Mouse (Mus musculus): Measurements from ENCODE around the gene Nploc4. TPM values are rescaled to one million over a fixed set of nuclear protein-coding genes. Genes with fewer than 3 reads are reported as not detected.
"Not testable (repeated sequence)": the region's sequence is repeated elsewhere in the genome, so short reads cannot be mapped to it uniquely, and the experiment has no call there.

The Nploc4 gene
- polyA plus RNA-seq, 1 experiment from 2014 or later = 38.1 TPM

GRCm38 (mm10) chr11:120426727-120427126 is 10.8 kb downstream of the Nploc4 start:
- no peaks in the 10 kb centered on the region for H3K27me3 ChIP-seq
- peaks cover 77% of the 10 kb centered on the region for H3K36me3 ChIP-seq
- 91% methylated on average over 3 of the region's 3 CpGs for WGBS
- no peak overlapping the region for H3K4me3 ChIP-seq (replicated peaks)
- H3K4me2 ChIP-seq (replicated peaks) = no peak overlapping the region
- ATAC-seq = no peak
- H3K9ac ChIP-seq (replicated peaks) = no peak overlapping the region
- H3K4me1 ChIP-seq (replicated peaks) = no peaks in the 10 kb centered on the region
- no peaks in the 10 kb centered on the region for H3K9me3 ChIP-seq
- no peak overlapping the region for H3K27ac ChIP-seq

- 76% methylated on average over 9 of the region's 9 CpGs for WGBS
- Histone ChIP-seq H3K27me3 (no peaks in the 10 kb centered on the region), H3K4me1 (replicated peaks) (no peaks in the 10 kb centered on the region), H3K4me3 (replicated peaks) (no peak overlapping the region), H3K36me3 (peaks cover 82% of the 10 kb centered on the region), H3K9me3 (no peaks in the 10 kb centered on the region), H3K9ac (replicated peaks) (no peak overlapping the region), H3K27ac (no peak overlapping the region), H3K4me2 (replicated peaks) (no peak overlapping the region)
- no peak for ATAC-seq
Observed at GRCm38 (mm10) chr11:120423569-120424295, 13.8 kb downstream of the Nploc4 start.

GRCm38 (mm10) chr11:120422651-120423568 is 14.6 kb downstream of the Nploc4 start:
- no peak overlapping the region for H3K9ac ChIP-seq (replicated peaks)
- H3K9me3 ChIP-seq = no peaks in the 10 kb centered on the region
- no peak overlapping the region for H3K4me2 ChIP-seq (replicated peaks)
- H3K27ac ChIP-seq = no peak overlapping the region
- H3K4me3 ChIP-seq (replicated peaks) = no peak overlapping the region
- H3K4me1 ChIP-seq (replicated peaks) = no peaks in the 10 kb centered on the region
- WGBS = 94% methylated on average over 13 of the region's 13 CpGs
- H3K36me3 ChIP-seq = peaks cover 84% of the 10 kb centered on the region
- H3K27me3 ChIP-seq = no peaks in the 10 kb centered on the region
- ATAC-seq = no peak

- Histone ChIP-seq H3K9ac (replicated peaks) (no peak overlapping the region), H3K27me3 (no peaks in the 10 kb centered on the region), H3K4me1 (replicated peaks) (no peaks in the 10 kb centered on the region), H3K36me3 (peaks cover 88% of the 10 kb centered on the region), H3K4me3 (replicated peaks) (no peak overlapping the region), H3K27ac (no peak overlapping the region), H3K9me3 (no peaks in the 10 kb centered on the region), H3K4me2 (replicated peaks) (no peak overlapping the region)
- 90% methylated on average over 1 of the region's 1 CpGs for WGBS
- ATAC-seq = no peak
Observed at GRCm38 (mm10) chr11:120418592-120418991, 18.9 kb downstream of the Nploc4 start.

GRCm38 (mm10) chr11:120417852-120418251 is 19.7 kb downstream of the Nploc4 start:
- H3K27me3 ChIP-seq = no peaks in the 10 kb centered on the region
- ATAC-seq = no peak
- H3K4me3 ChIP-seq (replicated peaks) = no peak overlapping the region
- peaks cover 88% of the 10 kb centered on the region for H3K36me3 ChIP-seq
- no peak overlapping the region for H3K27ac ChIP-seq
- H3K9me3 ChIP-seq = no peaks in the 10 kb centered on the region
- 89% methylated on average over 7 of the region's 7 CpGs for WGBS
- no peaks in the 10 kb centered on the region for H3K4me1 ChIP-seq (replicated peaks)
- no peak overlapping the region for H3K4me2 ChIP-seq (replicated peaks)
- H3K9ac ChIP-seq (replicated peaks) = no peak overlapping the region

GRCm38 (mm10) chr11:120413621-120414020 is 23.9 kb downstream of the Nploc4 start:
- H3K4me3 ChIP-seq (replicated peaks); H3K27me3 ChIP-seq; H3K9me3 ChIP-seq; H3K9ac ChIP-seq (replicated peaks); H3K4me2 ChIP-seq (replicated peaks); H3K4me1 ChIP-seq (replicated peaks); H3K27ac ChIP-seq; ATAC-seq: not testable (repeated sequence)
- WGBS = 94% methylated on average over 8 of the region's 10 CpGs
- peaks cover 92% of the 10 kb centered on the region for H3K36me3 ChIP-seq

- Histone ChIP-seq H3K27me3 (no peaks in the 10 kb centered on the region), H3K9ac (replicated peaks) (no peak overlapping the region), H3K36me3 (peaks cover 95% of the 10 kb centered on the region), H3K4me3 (replicated peaks) (no peak overlapping the region), H3K9me3 (no peaks in the 10 kb centered on the region), H3K27ac (no peak overlapping the region), H3K4me2 (replicated peaks) (no peak overlapping the region), H3K4me1 (replicated peaks) (no peaks in the 10 kb centered on the region)
- WGBS = 88% methylated on average over 1 of the region's 1 CpGs
- no peak for ATAC-seq
Observed at GRCm38 (mm10) chr11:120406445-120406844, 31.1 kb downstream of the Nploc4 start.

- H3K4me2 ChIP-seq (replicated peaks) = no peak overlapping the region
- H3K9me3 ChIP-seq = no peaks in the 10 kb centered on the region
- WGBS = 94% methylated on average over 3 of the region's 3 CpGs
- no peak overlapping the region for H3K9ac ChIP-seq (replicated peaks)
- no peaks in the 10 kb centered on the region for H3K27me3 ChIP-seq
- no peak overlapping the region for H3K4me3 ChIP-seq (replicated peaks)
- no peak for ATAC-seq
- H3K4me1 ChIP-seq (replicated peaks) = no peaks in the 10 kb centered on the region
- H3K27ac ChIP-seq = no peak overlapping the region
- peaks cover 95% of the 10 kb centered on the region for H3K36me3 ChIP-seq
Observed at GRCm38 (mm10) chr11:120405867-120406266, 31.6 kb downstream of the Nploc4 start.

GRCm38 (mm10) chr11:120404814-120405213 is 32.7 kb downstream of the Nploc4 start:
- no peak overlapping the region for H3K4me3 ChIP-seq (replicated peaks)
- no peak for ATAC-seq

GRCm38 (mm10) chr11:120399319-120399718 is 38.2 kb downstream of the Nploc4 start:
- 96% methylated on average over 2 of the region's 2 CpGs for WGBS

More at GRCm38 (mm10) chr11:120404814-120405213, 32.7 kb downstream of the Nploc4 start:
- WGBS = 97% methylated on average over 1 of the region's 1 CpGs
- Histone ChIP-seq H3K9ac (replicated peaks) (no peak overlapping the region), H3K4me1 (replicated peaks) (no peaks in the 10 kb centered on the region), H3K27me3 (no peaks in the 10 kb centered on the region), H3K36me3 (peaks cover 95% of the 10 kb centered on the region), H3K9me3 (no peaks in the 10 kb centered on the region), H3K4me2 (replicated peaks) (no peak overlapping the region), H3K27ac (no peak overlapping the region)

GRCm38 (mm10) chr11:120397602-120398001 is 39.9 kb downstream of the Nploc4 start:
- H3K27ac ChIP-seq = no peak overlapping the region
- no peaks in the 10 kb centered on the region for H3K4me1 ChIP-seq (replicated peaks)
- H3K9ac ChIP-seq (replicated peaks) = no peak overlapping the region
- no peak overlapping the region for H3K4me2 ChIP-seq (replicated peaks)
- H3K27me3 ChIP-seq = no peaks in the 10 kb centered on the region
- peaks cover 85% of the 10 kb centered on the region for H3K36me3 ChIP-seq
- WGBS = 92% methylated on average over 2 of the region's 2 CpGs
- no peak for ATAC-seq
- no peaks in the 10 kb centered on the region for H3K9me3 ChIP-seq
- no peak overlapping the region for H3K4me3 ChIP-seq (replicated peaks)

More at GRCm38 (mm10) chr11:120399319-120399718, 38.2 kb downstream of the Nploc4 start:
- H3K4me2 ChIP-seq (replicated peaks) = no peak overlapping the region
- H3K36me3 ChIP-seq = peaks cover 85% of the 10 kb centered on the region
- no peak for ATAC-seq
- no peak overlapping the region for H3K4me3 ChIP-seq (replicated peaks)
- no peaks in the 10 kb centered on the region for H3K9me3 ChIP-seq
- H3K27me3 ChIP-seq = no peaks in the 10 kb centered on the region
- H3K9ac ChIP-seq (replicated peaks) = no peak overlapping the region
- H3K27ac ChIP-seq = no peak overlapping the region
- H3K4me1 ChIP-seq (replicated peaks) = no peaks in the 10 kb centered on the region

GRCm38 (mm10) chr11:120395661-120396060 is 41.8 kb downstream of the Nploc4 start:
- Histone ChIP-seq H3K4me2 (replicated peaks) (no peak overlapping the region), H3K4me3 (replicated peaks) (no peak overlapping the region), H3K36me3 (peaks cover 79% of the 10 kb centered on the region), H3K27ac (no peak overlapping the region), H3K4me1 (replicated peaks) (no peaks in the 10 kb centered on the region), H3K9ac (replicated peaks) (no peak overlapping the region), H3K27me3 (no peaks in the 10 kb centered on the region), H3K9me3 (no peaks in the 10 kb centered on the region)
- WGBS = 84% methylated on average over 4 of the region's 4 CpGs
- no peak for ATAC-seq
